9 mouse cellular contexts compared by ENCODE assay signal in the genomic region with DNA sequence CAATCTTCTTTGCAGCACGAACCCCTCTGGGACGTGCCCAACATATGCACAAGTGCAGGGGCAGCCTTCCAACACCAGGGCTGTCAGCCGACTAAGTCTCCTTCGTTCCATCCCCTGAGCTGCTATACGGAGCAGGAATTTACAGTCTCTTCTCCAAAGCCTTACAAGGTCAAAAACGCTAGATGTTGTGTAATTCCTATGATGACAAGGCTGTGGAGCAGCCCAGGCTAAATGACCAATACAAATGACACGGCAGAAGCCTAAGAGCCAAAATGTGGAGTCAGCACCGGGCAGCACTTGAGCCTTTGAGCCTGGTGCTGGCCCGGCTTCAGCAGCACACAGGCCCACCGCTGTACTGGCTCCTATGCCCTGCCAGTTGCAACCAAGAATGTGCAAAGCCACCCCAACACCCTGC. TPM values are rescaled to one million over a fixed set of nuclear protein-coding genes. Genes with fewer than 3 reads are reported as not detected.
DNase-seq lines count a peak whose midpoint lies in the region; ATAC-seq and TF ChIP-seq lines count a peak whose summit lies in the region.
"Had no signal": no experiment of that assay in that cellular context is flagged by ENCODE, and none has a peak within 500 bp of the region (broad histone marks: within the 10 kb centered on the region; RNA-seq: fewer than 3 reads in every experiment).

No protein-coding gene starts in this region.

- 90% methylated on average over 10 of the region's 10 CpGs for WGBS in forebrain, embryonic 10.5 days
- 91% methylated on average over 10 of the region's 10 CpGs for WGBS in forebrain, embryonic 12.5 days
- 65% methylated on average over 10 of the region's 10 CpGs for WGBS in kidney, embryonic 14.5 days
- WGBS in olfactory bulb, adult 2 months: 40% methylated on average over 10 of the region's 10 CpGs

- H3K4me2 ChIP-seq in forebrain, embryonic 12.5 days: no peak overlapping the region
- H3K4me2 ChIP-seq in kidney, embryonic 14.5 days (replicated peaks; ENCODE audit: low read depth, low read length): no peak overlapping the region
- H3K4me2 ChIP-seq: midbrain, embryonic 12.5 days had no signal

- H3K27me3 ChIP-seq in forebrain, embryonic 10.5 days (ENCODE audit: poor library complexity, severe bottlenecking): no peaks in the 10 kb centered on the region
- H3K27me3 ChIP-seq in forebrain, embryonic 12.5 days: no peaks in the 10 kb centered on the region
- no peaks in the 10 kb centered on the region for H3K27me3 ChIP-seq in kidney, embryonic 14.5 days (ENCODE audit: control insufficient read depth, insufficient read depth, low read length)
- H3K27me3 ChIP-seq: midbrain, embryonic 12.5 days had no signal

- no peak for DNase-seq in forebrain, embryonic 10.5 days (ENCODE audit: extremely low spot score, low spot score)
- DNase-seq in Muller cell, postnatal 12 days (ENCODE audit: inconsistent ontology term): peak; percentile 75
- peak; percentile 28 for DNase-seq in gastrocnemius, postnatal 10 days
- DNase-seq in spleen, adult 12 weeks (ENCODE audit: low spot score): no peak
- no peak for DNase-seq in thymus, postnatal 25 days

- TF ChIP-seq CTCF in olfactory bulb, adult 2 months (IDR thresholded peaks at IDR 0.05; ENCODE audit: insufficient read depth, low read depth, low read length): no peak

- H3K9me3 ChIP-seq in forebrain, embryonic 10.5 days: no peaks in the 10 kb centered on the region
- no peaks in the 10 kb centered on the region for H3K9me3 ChIP-seq in forebrain, embryonic 12.5 days
- H3K9me3 ChIP-seq in kidney, embryonic 14.5 days (ENCODE audit: control insufficient read depth, low read length): no peaks in the 10 kb centered on the region
- H3K9me3 ChIP-seq: midbrain, embryonic 12.5 days had no signal

- no peak for ATAC-seq in forebrain, embryonic 12.5 days (ENCODE audit: low FRiP score)
- ATAC-seq in kidney, embryonic 14.5 days (ENCODE audit: low FRiP score, low TSS enrichment): 0 out of 2 replicates have a peak, but pooled peaks have one; percentile 39

- 0 out of 2 replicates have a peak overlapping the region, but pooled peaks have one; percentile 40 for H3K27ac ChIP-seq in forebrain, embryonic 10.5 days
- no peak overlapping the region for H3K27ac ChIP-seq in forebrain, embryonic 12.5 days
- no peak overlapping the region for H3K27ac ChIP-seq in kidney, embryonic 14.5 days (ENCODE audit: low read depth, low read length)
- peak overlapping the region; percentile 16; the same call in 1 of the 2 replicates for H3K27ac ChIP-seq in olfactory bulb, adult 2 months (ENCODE audit: insufficient read depth, low read depth, low read length)
- H3K27ac ChIP-seq: midbrain, embryonic 12.5 days had no signal

- H3K9ac ChIP-seq in forebrain, embryonic 12.5 days: no peak overlapping the region
- H3K9ac ChIP-seq in kidney, embryonic 14.5 days (ENCODE audit: low read depth, low read length): no peak overlapping the region
- H3K9ac ChIP-seq: midbrain, embryonic 12.5 days had no signal

- no peaks in the 10 kb centered on the region for H3K36me3 ChIP-seq in forebrain, embryonic 10.5 days (replicated peaks)
- H3K36me3 ChIP-seq in forebrain, embryonic 12.5 days (replicated peaks): 0 out of 2 replicates have a peak, but pooled peaks cover 3% of the 10 kb centered on the region
- no peaks in the 10 kb centered on the region for H3K36me3 ChIP-seq in kidney, embryonic 14.5 days (ENCODE audit: control insufficient read depth, insufficient read depth, low read length)
- H3K36me3 ChIP-seq: midbrain, embryonic 12.5 days had no signal

- H3K4me3 ChIP-seq in forebrain, embryonic 10.5 days: no peak overlapping the region
- H3K4me3 ChIP-seq in forebrain, embryonic 12.5 days (replicated peaks): no peak overlapping the region
- H3K4me3 ChIP-seq in kidney, embryonic 14.5 days (ENCODE audit: low read length): no peak overlapping the region
- no peak overlapping the region for H3K4me3 ChIP-seq in olfactory bulb, adult 2 months (ENCODE audit: insufficient read depth, low read depth, low read length)
- H3K4me3 ChIP-seq: midbrain, embryonic 12.5 days had no signal

- H3K4me1 ChIP-seq in forebrain, embryonic 10.5 days: no peaks in the 10 kb centered on the region
- H3K4me1 ChIP-seq in forebrain, embryonic 12.5 days: peaks cover 6% of the 10 kb centered on the region; the same call in 1 of the 2 replicates
- H3K4me1 ChIP-seq in kidney, embryonic 14.5 days (ENCODE audit: control insufficient read depth, insufficient read depth, low read length): no peaks in the 10 kb centered on the region
- peaks cover 10% of the 10 kb centered on the region for H3K4me1 ChIP-seq in olfactory bulb, adult 2 months (ENCODE audit: control insufficient read depth, insufficient read depth, low read length)
- H3K4me1 ChIP-seq: midbrain, embryonic 12.5 days had no signal

- no peak for TF ChIP-seq POLR2A in olfactory bulb, adult 2 months (IDR thresholded peaks at IDR 0.05; ENCODE audit: insufficient read depth, low read depth, low read length)

RNA-seq across cellular contexts. Expression of a gene that starts 35.4 kb away (rescaled TPM):
- polyA plus RNA-seq in forebrain, embryonic 10.5 days (2016; fragmentation: Nextera tagmentation; extraction: Ambion mirVana): 36.3 and 39.0 TPM in 2 replicates
- polyA plus RNA-seq in forebrain, embryonic 12.5 days (2016; fragmentation: Nextera tagmentation; extraction: Ambion mirVana): 66.8 and 69.3 TPM in 2 replicates
- total RNA-seq in gastrocnemius, postnatal 10 days (2021): 10 to 100 TPM; 57.9 to 70.9 TPM
- polyA plus RNA-seq in kidney, embryonic 14.5 days (2014; fragmentation: Nextera tagmentation; extraction: Ambion mirVana): 39.3 and 49.5 TPM in 2 replicates
- not detected in 2 replicates for polyA plus RNA-seq in olfactory bulb, adult 2 months (2012; ENCODE audit: insufficient read depth, insufficient read length, low replicate concordance, missing spikeins)

Comparison
In these comparisons a context has a peak if more than half of its experiments do, and no peak if none do; other contexts are left out.
1. H3K27ac ChIP-seq: peak in forebrain, embryonic 10.5 days (single experiment) and olfactory bulb, adult 2 months (single experiment); none in forebrain, embryonic 12.5 days (single experiment) and kidney, embryonic 14.5 days (single experiment).
2. DNase-seq: peak in Muller cell, postnatal 12 days (single experiment) and gastrocnemius, postnatal 10 days (single experiment); none in forebrain, embryonic 10.5 days (single experiment), spleen, adult 12 weeks (single experiment) and thymus, postnatal 25 days (single experiment).